Mouse (Mus musculus) lung, embryonic 16.5 days (tissue): Measurements from ENCODE around the gene Aurka. TPM values are rescaled to one million over a fixed set of nuclear protein-coding genes. Genes with fewer than 3 reads are reported as not detected.

Source experiments
- ATAC-seq: fragments of 200-750 bp; cut with Nextera tagmentation; 2 replicates; pipeline ENCODE4 v1.8.0; 2017; ENCODE audit warnings: low read depth, mild to moderate bottlenecking, moderate library complexity
- H3K27ac ChIP-seq: fragments of 300-500 bp; sonication (generic); 2 replicates; pipeline ENCODE4 v1.5.1; 2014; ENCODE audit warnings: mild to moderate bottlenecking, control low read depth, low read length
- H3K27me3 ChIP-seq: fragments of 300-500 bp; sonication (generic); 2 replicates; pipeline ENCODE4 v1.6.1; 2014; ENCODE audit warnings: low read depth, low read length, mixed read lengths; ENCODE audit not compliant: control insufficient read depth, insufficient read depth
- H3K36me3 ChIP-seq: fragments of 300-500 bp; sonication (generic); 2 replicates; pipeline ENCODE4 v1.6.1; 2014; ENCODE audit warnings: low read length; ENCODE audit not compliant: control insufficient read depth, insufficient read depth
- H3K4me1 ChIP-seq: fragments of 300-500 bp; sonication (generic); replicated peaks from 2 replicates; pipeline ENCODE4 v1.6.1; 2014; ENCODE audit warnings: low read length, mixed read lengths; ENCODE audit not compliant: control insufficient read depth, insufficient read depth
- H3K4me2 ChIP-seq: fragments of 300-500 bp; sonication (generic); 2 replicates; pipeline ENCODE4 v1.6.1; 2014; ENCODE audit warnings: low read depth, low read length, control low read depth
- H3K4me3 ChIP-seq: fragments of 300-500 bp; sonication (generic); 2 replicates; pipeline ENCODE4 v1.5.1; 2014; ENCODE audit warnings: mild to moderate bottlenecking, low read length, control low read depth
- H3K9ac ChIP-seq: fragments of 300-500 bp; sonication (generic); 2 replicates; pipeline ENCODE4 v1.6.1; 2014; ENCODE audit warnings: low read length, control low read depth
- H3K9me3 ChIP-seq: fragments of 300-500 bp; sonication (generic); 2 replicates; pipeline ENCODE4 v1.6.1; 2016; ENCODE audit warnings: low read length; ENCODE audit not compliant: control insufficient read depth
- WGBS: fragments of 180-500 bp; shearing (Covaris S2); extraction: QIAGEN DNeasy Blood & Tissue Kit; methylation state at CpG from one replicate; pipeline ENCODE4 v1.1.7; 2014; 5-methylcytosine and 5-hydroxymethylcytosine counted together
- polyA plus RNA-seq: library from polyadenylated mRNA; unstranded; fragments of >200 nt; fragmentation: Nextera tagmentation; extraction: Ambion mirVana; gene quantifications from 2 replicates; pipeline ENCODE4 v1.2.1, GENCODE M21; 2015

Gene Aurka
- polyA plus RNA-seq, 1 experiment from 2014 or later, result 131 TPM

DNA sequence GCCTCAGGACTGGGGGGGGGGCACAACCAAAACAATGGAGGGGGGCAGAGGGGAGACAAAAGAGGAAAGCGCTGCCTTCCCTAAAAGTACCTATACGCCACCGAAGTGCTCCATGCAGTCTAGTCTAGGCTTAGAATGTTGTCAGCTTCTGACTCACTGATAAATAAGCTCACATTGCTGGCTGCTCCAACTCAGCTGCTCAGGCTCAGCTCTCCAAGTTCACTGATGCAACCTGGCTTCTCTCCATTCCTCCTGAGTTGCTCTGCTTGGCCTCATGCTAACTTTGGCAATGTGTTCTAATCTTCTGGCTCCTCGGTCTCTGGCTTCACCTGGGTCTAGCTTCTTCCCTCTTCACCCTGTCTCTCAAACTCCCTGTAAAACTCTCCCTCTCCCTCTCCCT, 6.2 kb upstream of the Aurka start:
- Histone ChIP-seq H3K27me3 (no peaks in the 10 kb centered on the region), H3K36me3 (peaks cover 68% of the 10 kb centered on the region), H3K4me2 (no peak overlapping the region), H3K9ac (no peak overlapping the region), H3K4me3 (no peak overlapping the region), H3K27ac (no peak overlapping the region), H3K4me1 (peaks cover 9% of the 10 kb centered on the region), H3K9me3 (no peaks in the 10 kb centered on the region)
- ATAC-seq, result no peak
- WGBS, result 83% methylated on average over 4 of the region's 4 CpGs

DNA sequence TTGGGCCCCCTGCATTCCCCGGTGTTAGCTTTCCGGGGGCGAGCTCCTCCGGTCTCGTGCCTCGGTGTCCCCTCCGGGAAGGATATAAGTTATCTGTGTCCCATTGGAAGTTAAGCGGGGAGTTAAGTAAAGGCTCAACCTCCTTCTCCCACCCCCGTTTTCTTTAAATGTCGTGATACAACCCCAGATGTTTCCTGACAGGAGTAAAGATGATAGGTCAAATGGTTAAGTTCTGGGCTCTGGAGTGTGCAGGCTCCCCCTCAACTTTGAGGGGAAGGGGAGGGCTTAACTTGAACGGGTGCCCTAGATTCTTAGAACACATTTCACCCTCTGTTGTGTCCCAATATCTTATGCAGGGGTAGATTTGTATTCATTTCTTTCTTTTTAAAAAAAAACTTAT, 923 bp upstream of the Aurka start:
- H3K27me3 ChIP-seq, result no peaks in the 10 kb centered on the region
- H3K9ac ChIP-seq, result peak overlapping the region; percentile 87
- ATAC-seq, result no peak
- no peaks in the 10 kb centered on the region for H3K9me3 ChIP-seq
- H3K4me1 ChIP-seq, result peaks cover 34% of the 10 kb centered on the region
- H3K4me2 ChIP-seq, result peak overlapping the region; percentile 68
- H3K27ac ChIP-seq, result no peak overlapping the region
- WGBS, result under 1% methylated on average over 11 of the region's 11 CpGs
- H3K4me3 ChIP-seq, result peak overlapping the region; percentile 71
- H3K36me3 ChIP-seq, result peaks cover 34% of the 10 kb centered on the region

DNA sequence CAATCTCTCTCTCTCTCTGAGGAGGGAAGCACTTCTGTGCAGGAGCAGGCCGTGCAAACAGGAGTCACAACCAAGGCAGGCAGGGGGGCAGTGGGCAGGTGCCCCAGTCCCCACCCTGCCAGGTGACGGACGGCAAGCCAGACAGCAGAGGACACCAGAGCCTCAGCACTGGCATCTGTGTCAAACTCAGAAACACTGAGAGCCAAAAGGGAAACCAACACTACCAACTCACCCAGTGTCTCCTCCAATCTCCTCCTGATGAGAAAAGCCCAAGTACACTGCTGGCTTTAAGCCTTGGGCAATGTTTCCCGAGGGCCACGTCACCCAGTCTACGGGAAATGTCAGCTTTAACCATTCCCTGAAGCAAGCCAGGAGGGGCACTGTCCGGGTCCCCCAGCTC, 7.2 kb downstream of the Aurka start:
- Histone ChIP-seq H3K36me3 (peaks cover 63% of the 10 kb centered on the region), H3K9ac (no peak overlapping the region)
- no peak for ATAC-seq

DNA sequence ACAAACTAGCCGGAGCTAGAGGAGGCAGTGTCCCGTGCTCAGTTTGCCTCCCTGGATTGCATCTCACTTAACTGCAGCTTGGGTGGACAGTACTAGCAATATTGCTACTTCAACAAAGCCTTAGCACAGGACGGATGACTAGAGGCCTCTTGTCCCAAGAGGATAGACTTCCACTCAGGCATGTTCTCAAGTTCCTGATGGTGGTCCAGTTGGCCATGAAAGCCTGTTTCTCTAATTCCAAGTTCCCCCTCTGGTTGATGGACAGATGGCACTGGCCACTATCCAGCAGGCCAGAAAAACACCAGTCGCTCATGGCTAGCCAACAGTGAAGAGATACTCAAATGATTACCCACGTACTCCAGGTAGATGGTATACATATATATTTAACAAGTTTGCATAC, 14.5 kb downstream of the Aurka start:
- H3K4me3 ChIP-seq, result no peak overlapping the region
- H3K27ac ChIP-seq, result no peak overlapping the region
- H3K9me3 ChIP-seq, result no peaks in the 10 kb centered on the region
- H3K4me2 ChIP-seq, result no peak overlapping the region
- H3K4me1 ChIP-seq, result no peaks in the 10 kb centered on the region
- 91% methylated on average over 5 of the region's 5 CpGs for WGBS
- ATAC-seq, result no peak
- H3K27me3 ChIP-seq, result no peaks in the 10 kb centered on the region
- H3K9ac ChIP-seq, result no peak overlapping the region
- H3K36me3 ChIP-seq, result peaks cover 49% of the 10 kb centered on the region

More for the DNA sequence above, 7.2 kb downstream of the Aurka start:
- Histone ChIP-seq H3K4me3 (no peak overlapping the region), H3K4me2 (no peak overlapping the region), H3K4me1 (peaks cover 9% of the 10 kb centered on the region), H3K9me3 (no peaks in the 10 kb centered on the region), H3K27me3 (no peaks in the 10 kb centered on the region), H3K27ac (no peak overlapping the region)
- 80% methylated on average over 7 of the region's 7 CpGs for WGBS

DNA sequence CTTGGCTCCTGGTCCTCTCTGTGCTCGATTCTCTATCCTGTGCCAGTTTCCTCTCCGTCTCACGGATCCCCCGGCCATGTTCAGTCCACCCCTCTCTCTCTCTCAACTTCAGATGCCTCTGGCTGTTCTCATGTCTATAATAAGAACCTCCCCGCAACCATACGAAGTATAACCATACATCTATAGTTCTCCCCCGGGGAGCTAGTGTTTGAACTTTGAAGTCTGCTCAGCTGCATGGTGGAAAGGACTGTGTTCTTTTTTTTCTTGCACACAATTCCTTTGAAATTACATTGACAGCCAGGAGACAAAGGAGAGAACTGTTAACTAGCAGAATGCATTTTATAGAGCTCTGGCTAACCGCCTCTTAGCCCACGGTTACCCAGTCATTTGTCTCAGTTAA, 15.6 kb downstream of the Aurka start:
- H3K36me3 ChIP-seq, result peaks cover 43% of the 10 kb centered on the region
- H3K27ac ChIP-seq, result no peak overlapping the region
- H3K27me3 ChIP-seq, result no peaks in the 10 kb centered on the region
- no peak for ATAC-seq
- H3K4me1 ChIP-seq, result no peaks in the 10 kb centered on the region; the same call in 1 of the 2 replicates
- no peak overlapping the region for H3K4me2 ChIP-seq
- WGBS, result 75% methylated on average over 9 of the region's 9 CpGs
- no peaks in the 10 kb centered on the region for H3K9me3 ChIP-seq
- H3K9ac ChIP-seq, result no peak overlapping the region
- no peak overlapping the region for H3K4me3 ChIP-seq

DNA sequence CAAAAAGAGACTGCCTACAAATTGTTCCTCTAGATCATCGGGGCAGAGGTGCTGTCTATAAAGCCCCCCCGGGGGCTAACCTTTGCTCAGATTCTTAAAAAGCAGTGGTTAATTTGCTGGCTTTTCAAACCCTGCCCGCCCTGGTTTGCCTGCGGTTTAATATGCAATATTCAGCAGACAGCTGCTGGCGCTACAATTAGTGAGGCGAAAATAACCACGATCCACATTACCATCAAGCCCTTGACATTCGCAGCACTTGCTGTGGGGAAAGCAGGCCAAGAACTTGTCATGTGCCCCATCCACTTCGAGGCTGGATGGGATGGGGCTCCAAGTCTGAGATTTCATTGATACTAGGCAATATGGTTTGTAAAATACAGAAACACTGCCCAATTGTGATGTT, 17.1 kb downstream of the Aurka start:
- Histone ChIP-seq H3K9ac (no peak overlapping the region), H3K27ac (no peak overlapping the region), H3K4me3 (no peak overlapping the region), H3K4me2 (no peak overlapping the region), H3K9me3 (no peaks in the 10 kb centered on the region), H3K27me3 (no peaks in the 10 kb centered on the region), H3K36me3 (peaks cover 37% of the 10 kb centered on the region), H3K4me1 (peaks cover 12% of the 10 kb centered on the region; the same call in 1 of the 2 replicates)
- 85% methylated on average over 9 of the region's 9 CpGs for WGBS
- ATAC-seq, result no peak

DNA sequence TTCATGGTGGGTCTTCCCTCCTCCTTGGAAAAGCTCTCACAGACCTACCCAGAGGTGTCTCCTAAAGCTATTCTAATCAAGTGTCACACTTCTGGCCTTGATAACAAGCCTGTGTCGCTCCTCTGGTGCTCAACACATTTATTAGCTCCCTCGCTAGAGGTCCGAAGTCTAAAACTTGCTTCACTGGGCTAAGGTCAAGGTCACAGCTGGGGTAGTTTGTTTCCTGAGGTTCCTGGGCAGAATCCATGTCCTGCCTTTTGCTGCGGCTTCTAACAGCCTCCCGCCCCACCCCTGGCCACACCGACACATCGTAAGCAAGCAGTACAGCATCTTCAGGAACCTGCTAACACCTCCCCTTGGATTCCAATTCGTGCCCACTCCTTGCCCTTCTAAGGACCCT, 19.6 kb downstream of the Aurka start:
- Histone ChIP-seq H3K27ac (no peak overlapping the region), H3K4me3 (no peak overlapping the region), H3K9me3 (no peaks in the 10 kb centered on the region), H3K9ac (no peak overlapping the region), H3K27me3 (no peaks in the 10 kb centered on the region), H3K36me3 (peaks cover 15% of the 10 kb centered on the region), H3K4me1 (peaks cover 28% of the 10 kb centered on the region), H3K4me2 (no peak overlapping the region)
- WGBS, result 69% methylated on average over 8 of the region's 8 CpGs
- ATAC-seq, result no peak

DNA sequence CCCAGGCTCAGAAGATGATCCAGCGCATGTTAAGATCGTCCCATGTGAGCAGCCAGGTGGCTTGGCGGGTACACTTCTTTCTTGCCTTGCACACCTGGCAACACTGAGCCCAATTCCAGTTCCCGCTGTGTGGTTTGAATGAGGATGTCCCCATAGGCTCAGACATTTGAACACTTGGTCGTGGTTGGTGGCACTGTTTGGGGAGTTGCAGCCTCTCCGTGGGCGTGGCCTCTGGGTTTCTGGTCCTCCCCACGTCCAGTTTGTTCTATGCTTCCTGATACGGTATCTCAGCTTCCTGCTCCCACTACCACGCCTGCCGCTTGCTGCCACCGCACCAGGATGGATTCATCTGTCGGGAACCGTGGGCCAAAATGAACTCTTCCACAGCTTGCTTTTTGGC, 20.6 kb downstream of the Aurka start:
- H3K27me3 ChIP-seq, result no peaks in the 10 kb centered on the region
- no peak overlapping the region for H3K9ac ChIP-seq
- peaks cover 30% of the 10 kb centered on the region for H3K4me1 ChIP-seq
- no peak overlapping the region for H3K4me2 ChIP-seq
- no peak for ATAC-seq
- no peak overlapping the region for H3K27ac ChIP-seq
- no peaks in the 10 kb centered on the region for H3K9me3 ChIP-seq
- 80% methylated on average over 14 of the region's 14 CpGs for WGBS
- peaks cover 5% of the 10 kb centered on the region; the same call in 1 of the 2 replicates for H3K36me3 ChIP-seq
- no peak overlapping the region for H3K4me3 ChIP-seq

DNA sequence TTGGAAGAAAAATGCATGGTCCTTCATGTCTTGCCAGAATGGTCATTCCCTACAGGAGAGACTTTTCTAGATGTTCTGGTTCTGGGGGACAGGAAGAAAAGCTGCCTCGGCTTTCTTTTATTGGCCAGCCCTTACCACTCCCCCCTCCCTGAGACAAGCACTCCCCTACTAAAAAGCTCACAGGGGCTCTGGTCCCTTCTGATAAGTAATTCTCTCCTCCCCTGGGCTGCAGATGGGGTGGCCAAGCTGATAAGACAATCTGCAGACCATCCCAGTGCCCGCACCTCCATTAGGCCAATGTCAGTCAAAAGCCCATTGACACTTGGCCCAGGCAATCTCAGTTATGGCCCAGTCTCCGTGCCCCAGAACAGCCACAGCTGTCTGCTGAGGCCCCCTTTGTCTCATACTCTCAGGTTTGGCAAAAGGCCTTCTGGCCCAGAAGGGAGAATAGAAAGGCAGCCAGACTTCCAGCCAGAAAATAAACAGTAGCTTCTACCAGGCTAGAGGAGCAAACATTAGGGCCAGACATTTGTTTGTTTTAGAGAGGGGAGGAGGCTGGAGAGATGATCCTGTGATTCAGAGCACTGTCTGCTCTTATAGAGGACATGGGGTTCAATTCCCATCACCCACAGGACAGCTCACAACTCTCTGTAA, 21.9 kb downstream of the Aurka start:
- H3K4me3 ChIP-seq, result peak overlapping the region; percentile 3; the same call in 1 of the 2 replicates
- 14% methylated on average over 3 of the region's 3 CpGs for WGBS
- H3K4me1 ChIP-seq, result peaks cover 37% of the 10 kb centered on the region
- no peaks in the 10 kb centered on the region for H3K27me3 ChIP-seq
- peak overlapping the region; percentile 98 for H3K4me2 ChIP-seq
- no peak overlapping the region for H3K9ac ChIP-seq
- no peaks in the 10 kb centered on the region for H3K9me3 ChIP-seq
- peak overlapping the region; percentile 86 for H3K27ac ChIP-seq
- ATAC-seq, result peak; percentile 13
- H3K36me3 ChIP-seq, result no peaks in the 10 kb centered on the region; the same call in 1 of the 2 replicates
